Mouse (Mus musculus) forebrain, embryonic 12.5 days (tissue): ENCODE results near the gene Camp. TPM values are rescaled to one million over a fixed set of nuclear protein-coding genes. Genes with fewer than 3 reads are reported as not detected.
"Not testable (repeated sequence)": the region's sequence is repeated elsewhere in the genome, so short reads cannot be mapped to it uniquely, and the experiment has no call there.

Source experiments
- ATAC-seq: fragments of 200-750 bp; cut with Nextera tagmentation; 2 replicates; pipeline ENCODE4 v1.8.0; 2017; ENCODE audit warnings: moderate TSS enrichment; ENCODE audit not compliant: low FRiP score
- H3K27ac ChIP-seq: fragments of 300-500 bp; sonication (generic); 2 replicates; pipeline ENCODE4 v1.5.1; 2016; ENCODE audit warnings: mild to moderate bottlenecking
- H3K27me3 ChIP-seq: fragments of 300-500 bp; sonication (generic); 2 replicates; pipeline ENCODE4 v1.6.1; 2016; ENCODE audit warnings: mild to moderate bottlenecking
- H3K36me3 ChIP-seq: fragments of 300-500 bp; sonication (generic); replicated peaks from 2 replicates; pipeline ENCODE4 v1.6.1; 2016; ENCODE audit warnings: mild to moderate bottlenecking
- H3K4me1 ChIP-seq: fragments of 300-500 bp; sonication (generic); 2 replicates; pipeline ENCODE4 v1.6.1; 2016
- H3K4me2 ChIP-seq: fragments of 300-500 bp; sonication (generic); 2 replicates; pipeline ENCODE4 v1.6.1; 2016; ENCODE audit warnings: mild to moderate bottlenecking, moderate library complexity
- H3K4me3 ChIP-seq: fragments of 300-500 bp; sonication (generic); replicated peaks from 2 replicates; pipeline ENCODE4 v1.5.1; 2016; ENCODE audit warnings: mild to moderate bottlenecking
- H3K9ac ChIP-seq: fragments of 300-500 bp; sonication (generic); 2 replicates; pipeline ENCODE4 v1.6.1; 2016; ENCODE audit warnings: mild to moderate bottlenecking
- H3K9me3 ChIP-seq: fragments of 300-500 bp; sonication (generic); 2 replicates; pipeline ENCODE4 v1.6.1; 2016
- WGBS: fragments of 180-500 bp; shearing (Covaris S2); methylation state at CpG from one replicate; pipeline ENCODE4 v1.1.7; 2016; 5-methylcytosine and 5-hydroxymethylcytosine counted together
- microRNA-seq: library from miRNA; unstranded; fragments of <30 nt; microRNA quantifications from one replicate; pipeline ENCODE4, GENCODE M21; 2017
- polyA plus RNA-seq: library from polyadenylated mRNA; unstranded; fragments of >200 nt; fragmentation: Nextera tagmentation; extraction: Ambion mirVana; gene quantifications from 2 replicates; pipeline ENCODE4 v1.2.1, GENCODE M21; 2016

The Camp gene
- polyA plus RNA-seq, 1 experiment from 2014 or later = 0.61 TPM

DNA sequence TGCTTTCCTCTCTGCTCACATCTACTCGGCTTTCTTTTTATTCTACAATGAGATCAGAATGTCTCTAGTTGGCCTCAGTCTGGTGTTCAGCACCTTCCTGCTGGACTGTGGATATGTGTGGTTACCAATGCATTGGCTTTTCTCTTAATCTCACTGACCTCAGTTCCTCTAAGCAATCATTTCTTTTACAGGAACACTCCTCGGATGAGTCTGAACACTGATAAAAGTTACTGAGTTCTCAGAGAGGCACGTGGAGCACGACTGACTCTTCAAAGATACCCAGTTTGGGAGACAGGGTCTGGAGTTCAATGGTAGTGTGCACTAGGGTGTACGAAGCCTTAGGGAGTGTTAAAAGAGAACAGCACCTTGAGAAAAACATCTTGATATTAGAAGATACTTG is 23.2 kb downstream of the Camp start:
- Histone ChIP-seq H3K4me3 (no peak overlapping the region), H3K9me3 (no peaks in the 10 kb centered on the region), H3K36me3 (no peaks in the 10 kb centered on the region; the same call in 1 of the 2 replicates), H3K4me1 (no peaks in the 10 kb centered on the region), H3K4me2 (no peak overlapping the region), H3K27ac (no peak overlapping the region), H3K9ac (no peak overlapping the region), H3K27me3 (no peaks in the 10 kb centered on the region)
- 78% methylated on average over 5 of the region's 5 CpGs for WGBS
- ATAC-seq = no peak

DNA sequence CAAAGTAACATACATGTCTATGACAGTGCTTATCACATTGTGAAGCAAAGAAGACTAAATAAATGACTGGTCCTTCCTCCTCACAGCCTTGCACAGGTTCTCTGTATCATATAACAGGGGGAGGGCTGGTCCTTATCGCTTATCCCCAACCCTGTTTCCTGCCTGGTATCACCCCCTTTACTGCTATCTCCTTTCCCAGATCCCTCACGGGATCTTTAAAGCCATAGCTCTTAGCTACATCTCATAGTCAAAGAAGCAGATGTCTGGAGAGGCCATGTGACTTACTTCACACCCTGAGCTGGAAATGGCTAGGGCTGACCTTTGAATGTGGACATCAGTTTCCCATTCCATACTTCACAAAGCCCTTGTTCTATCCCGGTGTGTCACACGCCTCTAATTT is 23.7 kb downstream of the Camp start:
- Histone ChIP-seq H3K4me3 (no peak overlapping the region), H3K27me3 (no peaks in the 10 kb centered on the region), H3K9ac (no peak overlapping the region), H3K36me3 (no peaks in the 10 kb centered on the region; the same call in 1 of the 2 replicates), H3K4me2 (no peak overlapping the region), H3K27ac (no peak overlapping the region), H3K4me1 (no peaks in the 10 kb centered on the region), H3K9me3 (no peaks in the 10 kb centered on the region)
- ATAC-seq = no peak
- 72% methylated on average over 4 of the region's 4 CpGs for WGBS

DNA sequence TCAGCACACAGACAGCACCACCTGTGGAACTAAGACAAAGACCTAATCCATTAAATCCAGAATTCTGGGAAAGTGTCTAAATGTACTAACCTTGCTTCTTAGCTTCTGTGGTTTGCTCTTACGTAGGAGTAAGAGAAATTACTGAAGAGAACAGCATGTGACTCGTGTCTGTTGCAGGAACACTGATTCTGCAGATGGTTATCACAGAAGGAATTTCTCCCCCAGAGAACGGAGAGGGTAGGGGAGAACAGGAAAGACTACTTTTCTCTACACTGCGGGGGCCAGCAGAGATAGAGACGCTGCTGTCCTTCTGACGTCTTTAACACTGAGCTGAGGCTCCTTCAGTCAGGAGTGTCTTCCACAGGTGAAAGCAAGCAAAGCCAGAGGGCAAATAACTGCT is 33.1 kb downstream of the Camp start:
- H3K4me2 ChIP-seq = no peak overlapping the region
- peaks cover 5% of the 10 kb centered on the region; the same call in 1 of the 2 replicates for H3K4me1 ChIP-seq
- H3K27ac ChIP-seq = no peak overlapping the region
- H3K9me3 ChIP-seq = no peaks in the 10 kb centered on the region
- no peak overlapping the region for H3K9ac ChIP-seq
- no peak for ATAC-seq
- no peak overlapping the region for H3K4me3 ChIP-seq
- WGBS = 66% methylated on average over 6 of the region's 6 CpGs
- 0 out of 2 replicates have a peak, but pooled peaks cover 5% of the 10 kb centered on the region for H3K27me3 ChIP-seq
- H3K36me3 ChIP-seq = no peaks in the 10 kb centered on the region

DNA sequence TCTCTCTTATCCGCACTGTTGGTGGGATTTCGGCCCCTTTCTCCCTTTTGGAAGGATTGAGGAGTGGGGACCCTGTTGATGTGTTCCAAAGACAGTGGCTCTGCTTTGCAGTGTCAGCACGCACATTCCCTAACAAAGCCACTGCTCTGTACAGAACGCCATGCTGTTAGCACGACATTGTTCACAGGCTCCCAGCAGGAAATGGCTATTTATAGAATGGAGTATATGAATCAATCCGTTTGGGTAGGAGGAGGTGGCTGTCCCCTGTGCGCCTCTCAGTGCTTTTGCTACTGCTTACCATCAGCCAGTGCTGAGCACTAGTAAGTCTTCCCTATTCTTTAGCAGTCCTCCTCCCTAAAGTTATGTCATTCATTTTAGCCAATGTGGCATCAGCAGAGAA is 36.0 kb downstream of the Camp start:
- Histone ChIP-seq H3K9me3 (no peaks in the 10 kb centered on the region), H3K4me1 (peaks cover 5% of the 10 kb centered on the region; the same call in 1 of the 2 replicates), H3K27ac (no peak overlapping the region), H3K4me2 (no peak overlapping the region), H3K36me3 (no peaks in the 10 kb centered on the region), H3K27me3 (0 out of 2 replicates have a peak, but pooled peaks cover 5% of the 10 kb centered on the region), H3K9ac (no peak overlapping the region), H3K4me3 (no peak overlapping the region)
- ATAC-seq = no peak
- 43% methylated on average over 7 of the region's 7 CpGs for WGBS

DNA sequence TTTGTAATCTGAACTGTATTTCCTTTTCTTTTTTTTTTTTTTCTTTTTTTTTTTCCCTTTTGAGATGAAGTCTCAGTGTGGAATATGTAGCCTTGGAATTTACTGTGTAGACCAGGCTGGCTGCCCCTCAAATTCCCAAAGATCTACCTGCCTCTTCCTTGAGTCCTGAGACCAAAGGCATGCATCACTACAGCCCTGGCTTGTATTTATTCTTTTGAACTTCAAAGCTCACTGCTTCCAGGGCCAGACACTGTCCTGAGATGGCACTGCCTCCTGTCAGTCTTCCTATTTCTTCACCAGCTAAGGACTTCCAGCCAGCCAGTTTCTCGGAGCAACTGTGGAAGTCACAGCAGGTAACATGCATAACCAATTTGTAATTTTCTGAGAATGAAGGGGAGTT is 37.4 kb downstream of the Camp start, which contains the start of gene Spink8:
Gene Spink8 (plus strand): TSS at position 301 of the 400 bp plus-strand sequence.
- ATAC-seq = no peak
- H3K4me1 ChIP-seq = peaks cover 5% of the 10 kb centered on the region; the same call in 1 of the 2 replicates
- H3K27ac ChIP-seq = no peak within 1 kb of the TSS
- H3K9ac ChIP-seq = no peak within 1 kb of the TSS
- H3K9me3 ChIP-seq = no peaks in the 10 kb centered on the region
- H3K4me3 ChIP-seq = no peak within 1 kb of the TSS
- 0 out of 2 replicates have a peak, but pooled peaks cover 5% of the 10 kb centered on the region for H3K27me3 ChIP-seq
- no peak within 1 kb of the TSS for H3K4me2 ChIP-seq
- H3K36me3 ChIP-seq = no peaks in the 10 kb centered on the region
- 62% methylated on average over 1 of the region's 1 CpGs for WGBS

DNA sequence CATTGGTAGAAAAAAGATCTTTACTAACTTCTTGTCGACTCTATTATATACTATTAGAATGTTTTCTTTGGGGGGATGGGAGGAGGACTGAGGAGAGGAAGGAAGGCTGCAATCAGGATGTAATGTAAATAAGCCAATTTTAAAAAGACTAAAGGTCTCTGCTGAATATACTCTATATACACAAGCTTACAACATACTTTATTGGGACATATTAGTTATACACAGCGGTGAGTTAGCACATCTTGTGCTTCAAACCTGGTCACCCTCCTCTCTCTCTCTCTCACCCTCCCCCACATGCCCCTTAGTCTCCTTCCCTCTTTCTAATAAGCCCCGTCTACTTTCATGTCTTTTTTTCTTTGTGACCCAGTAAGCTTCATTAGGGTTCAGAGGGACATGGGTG is 41.5 kb downstream of the Camp start:
- no peaks in the 10 kb centered on the region for H3K27me3 ChIP-seq
- ATAC-seq = no peak
- H3K4me2 ChIP-seq = no peak overlapping the region
- no peak overlapping the region for H3K9ac ChIP-seq
- H3K9me3 ChIP-seq = no peaks in the 10 kb centered on the region
- no peaks in the 10 kb centered on the region for H3K4me1 ChIP-seq
- no peaks in the 10 kb centered on the region for H3K36me3 ChIP-seq
- 64% methylated on average over 3 of the region's 3 CpGs for WGBS
- H3K27ac ChIP-seq = no peak overlapping the region
- no peak overlapping the region for H3K4me3 ChIP-seq

DNA sequence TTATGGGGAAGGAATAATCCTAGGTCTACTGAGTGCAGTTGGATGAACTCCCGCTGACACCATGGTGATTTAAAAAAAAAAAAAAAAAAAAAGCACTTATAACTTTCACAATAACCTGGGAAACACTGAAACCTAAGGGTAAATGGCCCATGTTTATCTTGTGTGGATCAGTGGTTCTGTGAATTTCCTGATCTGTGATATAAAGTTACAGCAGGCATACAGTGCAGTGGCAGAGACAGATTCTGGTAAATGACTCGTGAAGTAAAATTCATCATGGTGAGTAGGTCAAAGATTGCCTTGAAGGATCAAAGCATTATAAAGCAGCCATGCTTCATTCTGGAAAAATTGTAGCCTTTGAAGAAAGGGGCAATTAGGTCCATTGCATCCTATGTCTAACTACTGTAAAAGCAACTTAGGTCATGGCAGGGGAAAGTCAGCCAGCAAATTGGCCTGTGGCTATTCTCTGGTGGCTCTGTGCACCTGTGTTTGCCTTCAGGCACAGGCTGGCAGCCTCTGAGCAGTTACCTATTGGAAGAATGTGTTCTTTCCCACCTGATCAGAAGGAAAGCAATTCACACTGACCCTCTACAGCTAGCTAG is 42.6 kb downstream of the Camp start:
- H3K4me1 ChIP-seq = no peaks in the 10 kb centered on the region
- H3K27me3 ChIP-seq = no peaks in the 10 kb centered on the region
- no peak overlapping the region for H3K9ac ChIP-seq
- H3K27ac ChIP-seq = no peak overlapping the region
- H3K9me3 ChIP-seq = no peaks in the 10 kb centered on the region
- ATAC-seq = no peak
- H3K4me3 ChIP-seq = no peak overlapping the region
- H3K4me2 ChIP-seq = no peak overlapping the region
- no peaks in the 10 kb centered on the region for H3K36me3 ChIP-seq
- WGBS = 78% methylated on average over 2 of the region's 2 CpGs

DNA sequence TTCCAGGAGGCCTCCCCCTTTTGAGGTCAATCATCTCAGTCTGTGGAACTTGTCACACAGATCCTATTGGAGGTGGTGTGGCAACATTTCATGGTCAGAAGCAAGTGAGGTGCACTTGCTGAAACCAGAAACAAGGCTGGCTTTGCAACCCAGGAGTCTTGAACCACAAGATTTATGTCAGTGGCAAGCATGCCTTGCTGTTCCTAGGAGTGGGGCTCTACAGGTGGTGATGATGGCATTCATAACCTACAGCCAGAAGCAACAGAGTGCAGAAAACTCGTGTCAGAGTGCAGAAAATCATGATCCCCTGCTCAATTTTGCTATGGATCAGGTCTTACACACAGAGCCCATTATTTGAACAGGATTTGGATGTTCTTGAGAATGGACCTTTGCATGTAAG is 43.2 kb downstream of the Camp start:
- no peak for ATAC-seq
- Histone ChIP-seq H3K36me3 (no peaks in the 10 kb centered on the region), H3K9ac (no peak overlapping the region), H3K4me1 (no peaks in the 10 kb centered on the region), H3K4me3 (no peak overlapping the region), H3K4me2 (no peak overlapping the region), H3K9me3 (no peaks in the 10 kb centered on the region), H3K27me3 (no peaks in the 10 kb centered on the region), H3K27ac (no peak overlapping the region)
- WGBS = 28% methylated on average over 1 of the region's 1 CpGs

DNA sequence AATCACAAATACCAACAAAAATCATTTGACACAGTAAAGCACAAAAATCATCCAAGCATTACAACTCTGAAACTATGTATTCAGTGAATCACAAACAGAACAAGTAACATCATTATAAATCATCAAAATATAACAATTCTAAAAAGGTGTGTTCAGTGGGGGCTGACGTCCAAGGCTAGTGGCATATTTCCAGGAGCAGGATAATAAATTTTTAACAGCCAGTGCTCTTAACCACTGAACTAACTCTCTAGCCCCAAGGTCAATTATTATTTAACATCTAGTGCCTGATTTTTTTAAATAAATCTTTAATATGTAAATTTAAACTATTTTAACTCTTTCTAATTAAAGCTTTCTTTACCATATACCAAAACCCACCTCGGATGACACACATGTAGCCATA is 43.8 kb downstream of the Camp start:
- not testable (repeated sequence) for H3K9ac ChIP-seq, ATAC-seq, H3K4me3 ChIP-seq, H3K4me2 ChIP-seq, H3K36me3 ChIP-seq, H3K27ac ChIP-seq, H3K4me1 ChIP-seq, H3K9me3 ChIP-seq, H3K27me3 ChIP-seq
- 97% methylated on average over 2 of the region's 2 CpGs for WGBS

DNA sequence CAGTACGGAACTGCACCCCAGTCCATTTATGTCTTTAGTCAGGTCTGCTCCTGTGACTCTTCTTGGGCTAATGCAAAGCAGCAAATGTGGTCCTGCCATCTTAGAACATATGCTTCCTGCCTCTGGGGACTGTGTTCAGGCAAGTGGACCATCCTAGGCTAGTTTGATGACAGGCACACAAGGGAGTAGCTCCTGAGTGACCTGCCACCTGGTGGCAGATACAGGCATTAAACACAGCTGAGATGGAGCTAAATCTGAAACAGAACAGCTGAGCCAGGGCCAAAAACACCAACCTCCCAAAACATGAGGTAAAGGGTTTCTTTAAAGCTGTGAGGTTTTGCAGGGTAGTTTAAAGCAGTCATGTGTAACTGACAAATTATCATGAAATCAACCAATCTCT is 51.4 kb downstream of the Camp start:
- Histone ChIP-seq H3K4me3 (no peak overlapping the region), H3K27ac (no peak overlapping the region), H3K9ac (no peak overlapping the region), H3K4me1 (no peaks in the 10 kb centered on the region), H3K4me2 (no peak overlapping the region), H3K9me3 (no peaks in the 10 kb centered on the region), H3K27me3 (no peaks in the 10 kb centered on the region), H3K36me3 (no peaks in the 10 kb centered on the region)
- no peak for ATAC-seq
- WGBS = 100% methylated on average over 1 of the region's 1 CpGs

Small RNAs within 50 kb of the gene (microRNA-seq; reads per million reads assigned to microRNA genes)
- gene Mir7089 = 2.7 reads per million, percentile 4 among the genes with 10 or more reads in this experiment

Other genes with a start within 250 kb of the Camp start
- gene Fbxw24, start 223.6 kb downstream of the Camp start, polyA plus RNA-seq = not detected in 2 replicates
- gene Fbxw25, start 185.0 kb downstream of the Camp start, polyA plus RNA-seq = not detected in 2 replicates
- gene Fbxw18, start 146.9 kb downstream of the Camp start, polyA plus RNA-seq = not detected in 2 replicates
- not detected in 2 replicates for gene Fbxw26, start 103.5 kb downstream of the Camp start, polyA plus RNA-seq
- gene Fbxw27, start 58.9 kb downstream of the Camp start, polyA plus RNA-seq = not detected in 2 replicates
- not detected in 2 replicates for gene Spink8, start 37.3 kb downstream of the Camp start, polyA plus RNA-seq
- gene Nme6, start 16.9 kb downstream of the Camp start, polyA plus RNA-seq = 82.0 and 89.8 TPM in 2 replicates
- 42.1 and 44.3 TPM in 2 replicates for gene Cdc25a, start 26.0 kb upstream of the Camp start, polyA plus RNA-seq
- gene Map4, start 81.8 kb upstream of the Camp start, polyA plus RNA-seq = 94.5 and 112 TPM in 2 replicates